Mouse (Mus musculus) layer of hippocampus, adult 2 months (tissue): ENCODE measurements around the gene Chrnb2. TPM values are rescaled to one million over a fixed set of nuclear protein-coding genes. Genes with fewer than 3 reads are reported as not detected.
A peak's percentile ranks its signal among the peaks of the same experiment; 100 is the strongest.
"Not testable (repeated sequence)": the region's sequence is repeated elsewhere in the genome, so short reads cannot be mapped to it uniquely, and the experiment has no call there.

Experiments used
- DNase-seq, 2 experiments: peaks; one replicate each; pipeline ENCODE4 v3.0.0; 2022; ENCODE audit warnings: low spot score in 2 of 2
- H3K27ac ChIP-seq: fragments of 200-600 bp; 2 replicates; pipeline ENCODE4 v1.8.1; 2022
- H3K4me3 ChIP-seq: fragments of 200-600 bp; 2 replicates; pipeline ENCODE4 v1.8.1; 2022; ENCODE audit warnings: mild to moderate bottlenecking
- CTCF ChIP-seq: fragments of 200-600 bp; conservative IDR thresholded peaks from 2 replicates; pipeline ENCODE4 v1.8.1; 2022; ENCODE audit warnings: antibody characterized with exemption, mild to moderate bottlenecking, moderate library complexity
- long read RNA-seq, 2 experiments: library from polyadenylated mRNA; stranded (forward); transcript quantifications; one replicate each; pipeline ENCODE4 v2.0.0; 2021; ENCODE audit warnings: borderline mapping rate in 2 of 2
- total RNA-seq, 2 experiments: library from RNA; stranded (reverse); gene quantifications; 2 replicates each; pipeline ENCODE4 v1.2.3; 2021

Chrnb2 gene
- 10 to 100 TPM; 29.6 to 30.9 TPM for total RNA-seq
- long read RNA-seq, experiment 1, full-length matches to known transcripts = 17 of 50 reads
- long read RNA-seq, experiment 1, partial matches to known transcripts = 22 of 50 reads
- long read RNA-seq, experiment 1, other reads (novel, unspliced or antisense) = 11 of 50 reads
- long read RNA-seq, experiment 2, full-length matches to known transcripts = 22 of 59 reads
- long read RNA-seq, experiment 2, partial matches to known transcripts = 34 of 59 reads
- long read RNA-seq, experiment 2, other reads (novel, unspliced or antisense) = 3 of 59 reads

- peak within 1 kb of the TSS; percentile 73 for H3K27ac ChIP-seq
Measured at GRCm38 (mm10) chr3:89764119-89764724, at the start of gene Chrnb2. TSS of gene Chrnb2 (minus strand) at chr3:89764632.

GRCm38 (mm10) chr3:89814051-89814450 lies 49.6 kb upstream of the Chrnb2 start:
- H3K27ac ChIP-seq = no peak overlapping the region
- DNase-seq = no peak
- no peak overlapping the region for H3K4me3 ChIP-seq
- TF ChIP-seq CTCF = no peak

More at GRCm38 (mm10) chr3:89764119-89764724, at the start of gene Chrnb2:
- peak; percentile 59 to 65 for DNase-seq
- H3K4me3 ChIP-seq = peak within 1 kb of the TSS; percentile 67
- no peak for TF ChIP-seq CTCF

DNA sequence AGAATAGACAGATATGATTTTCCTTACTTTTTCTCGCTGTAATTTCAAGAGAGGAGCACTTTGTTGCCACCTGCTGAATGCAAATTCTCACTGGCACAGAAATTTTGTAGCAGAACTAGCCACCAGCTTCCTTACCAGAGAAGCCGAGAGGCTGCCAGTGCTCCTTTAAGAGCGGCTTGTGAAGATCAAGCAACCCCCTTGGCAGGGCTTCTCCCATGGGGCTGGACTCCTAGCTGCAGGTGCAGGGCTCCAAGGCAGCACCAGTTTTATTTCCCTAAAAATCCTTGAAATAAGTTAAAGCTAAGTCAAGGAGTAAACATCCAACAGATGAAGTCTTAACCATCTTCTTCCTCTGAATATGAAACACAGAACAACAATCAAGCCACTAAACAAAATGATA lies 47.7 kb upstream of the Chrnb2 start:
- Histone ChIP-seq H3K4me3 (no peak overlapping the region), H3K27ac (no peak overlapping the region)
- TF ChIP-seq CTCF = no peak
- no peak for DNase-seq

DNA sequence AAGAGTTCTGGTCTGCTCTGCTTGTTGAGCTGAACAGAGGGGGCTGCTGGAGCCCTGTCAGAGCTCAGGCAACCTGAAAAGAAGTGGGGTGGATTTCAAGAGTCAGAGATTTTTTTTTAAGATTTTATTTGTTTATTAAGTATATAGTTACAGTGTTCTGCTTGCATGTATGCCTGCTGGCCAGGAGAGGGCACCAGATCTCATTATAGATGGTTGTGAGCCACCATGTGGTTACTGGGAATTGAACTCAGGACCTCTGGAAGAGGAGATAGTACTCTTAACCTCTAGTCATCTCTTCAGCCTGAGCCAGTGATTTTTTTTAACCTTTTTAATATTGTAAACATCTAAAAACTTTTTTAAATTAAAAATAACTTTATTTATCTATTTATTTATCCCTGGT lies 46.4 kb upstream of the Chrnb2 start:
- DNase-seq = no peak
- peak; percentile 70 for TF ChIP-seq CTCF
- no peak overlapping the region for H3K4me3 ChIP-seq
- no peak overlapping the region for H3K27ac ChIP-seq

DNA sequence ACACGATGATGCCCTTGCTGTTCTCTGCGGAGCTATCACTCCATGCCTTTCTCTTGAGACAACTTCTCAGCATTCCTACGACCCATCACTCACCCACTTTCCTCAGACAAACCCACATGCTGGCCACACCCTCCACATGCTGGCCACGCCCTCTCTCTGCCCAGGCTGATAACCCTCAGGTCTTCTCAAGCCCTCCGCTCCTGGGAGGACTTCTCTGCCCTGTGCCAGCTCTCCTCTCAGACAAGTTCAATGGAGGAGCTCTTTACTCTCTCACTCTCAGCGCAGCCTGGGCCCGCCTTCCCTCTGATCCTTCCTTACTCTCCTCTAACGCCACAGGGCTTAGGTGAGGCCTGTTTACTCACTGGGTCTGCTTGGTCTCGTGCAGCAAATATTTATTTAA lies 44.2 kb upstream of the Chrnb2 start:
- no peak overlapping the region for H3K27ac ChIP-seq
- no peak for DNase-seq

DNA sequence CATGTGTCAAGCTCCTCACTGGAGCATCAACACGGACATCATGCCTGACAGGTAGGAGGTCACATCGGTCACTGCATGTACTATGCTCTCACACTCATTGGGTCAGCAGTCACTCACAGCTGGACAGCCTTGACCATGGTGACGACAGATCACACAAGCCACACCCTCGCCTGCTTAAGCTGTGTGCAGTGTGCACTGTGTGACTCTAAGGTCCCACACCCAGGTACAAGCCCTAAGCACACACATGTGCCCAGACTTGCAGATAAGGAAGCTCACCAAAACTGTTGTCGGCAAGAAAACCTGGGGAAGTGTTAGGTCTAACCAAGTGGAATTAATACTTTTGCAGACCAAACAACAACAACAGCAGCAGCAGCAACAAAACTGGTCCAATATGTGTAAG lies 43.4 kb upstream of the Chrnb2 start:
- no peak for TF ChIP-seq CTCF
- H3K4me3 ChIP-seq = no peak overlapping the region
- no peak overlapping the region for H3K27ac ChIP-seq
- no peak for DNase-seq

More for the DNA sequence above, 44.2 kb upstream of the Chrnb2 start:
- TF ChIP-seq CTCF = no peak
- no peak overlapping the region for H3K4me3 ChIP-seq

DNA sequence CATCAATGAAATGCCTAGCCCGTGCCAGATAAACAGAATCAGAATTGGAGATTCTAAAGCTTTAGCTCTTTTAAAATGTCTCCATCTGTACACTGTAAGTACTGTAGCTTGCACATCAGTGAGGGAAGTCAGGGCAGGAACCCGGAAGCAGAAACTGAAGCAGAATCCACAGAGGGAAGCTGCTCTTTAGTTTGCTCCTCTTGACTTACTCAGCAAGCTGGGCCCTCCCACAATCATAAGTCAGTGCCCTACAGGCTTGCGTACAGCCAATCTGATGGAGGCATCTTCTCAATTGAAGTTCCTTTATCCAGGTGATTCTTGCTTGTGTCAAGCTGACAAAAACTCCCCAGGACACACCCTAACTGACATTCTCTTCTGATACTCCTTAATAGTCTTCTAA lies 42.7 kb upstream of the Chrnb2 start:
- DNase-seq = no peak
- no peak for TF ChIP-seq CTCF
- Histone ChIP-seq H3K4me3 (no peak overlapping the region), H3K27ac (no peak overlapping the region)

- TF ChIP-seq CTCF = peak; percentile 51
Measured at GRCm38 (mm10) chr3:89806751-89807150, 42.3 kb upstream of the Chrnb2 start.

DNA sequence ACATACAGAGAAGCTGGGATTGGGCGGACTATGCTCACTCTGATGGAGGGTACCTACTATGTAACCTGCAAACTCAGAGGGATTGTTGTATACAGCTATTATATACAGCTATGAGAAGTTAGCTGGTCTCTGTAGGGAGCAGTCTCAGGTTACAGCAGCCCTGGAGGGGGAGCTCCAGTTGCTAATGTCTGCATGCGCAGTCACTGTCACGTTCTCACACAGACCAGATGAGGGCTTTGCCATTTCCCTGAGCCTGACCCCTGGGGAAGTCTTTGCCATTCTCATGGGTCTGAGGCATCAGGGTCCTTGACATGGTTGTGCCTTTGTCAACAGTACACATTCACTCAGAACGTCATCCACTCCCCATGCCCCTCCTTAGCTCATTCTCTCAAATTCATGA lies 40.7 kb upstream of the Chrnb2 start:
- Histone ChIP-seq H3K27ac (no peak overlapping the region), H3K4me3 (no peak overlapping the region)
- no peak for DNase-seq
- no peak for TF ChIP-seq CTCF

More at GRCm38 (mm10) chr3:89806751-89807150, 42.3 kb upstream of the Chrnb2 start:
- H3K27ac ChIP-seq = no peak overlapping the region
- H3K4me3 ChIP-seq = no peak overlapping the region
- DNase-seq = no peak

GRCm38 (mm10) chr3:89802876-89803275 lies 38.4 kb upstream of the Chrnb2 start:
- H3K27ac ChIP-seq = no peak overlapping the region
- no peak for DNase-seq
- peak overlapping the region; percentile 34 for H3K4me3 ChIP-seq
- no peak for TF ChIP-seq CTCF

DNA sequence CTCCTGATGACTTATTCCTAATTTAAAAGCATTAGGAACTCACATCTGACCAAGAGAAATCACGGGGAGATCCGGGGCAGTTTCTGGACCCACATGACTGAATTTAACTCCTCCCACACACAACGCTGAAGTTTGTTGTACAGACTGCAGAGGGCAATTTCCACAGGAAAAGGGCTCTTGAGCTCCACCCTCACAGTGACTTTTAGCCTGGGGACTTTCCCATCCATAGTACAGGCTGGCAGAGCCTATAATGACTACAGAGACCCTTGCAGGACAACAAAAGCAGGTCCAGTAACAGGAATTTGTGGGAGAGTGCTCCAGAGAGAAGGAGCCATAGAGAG lies 37.0 kb upstream of the Chrnb2 start:
- TF ChIP-seq CTCF = no peak
- no peak for DNase-seq
- no peak overlapping the region for H3K27ac ChIP-seq
- no peak overlapping the region for H3K4me3 ChIP-seq

DNA sequence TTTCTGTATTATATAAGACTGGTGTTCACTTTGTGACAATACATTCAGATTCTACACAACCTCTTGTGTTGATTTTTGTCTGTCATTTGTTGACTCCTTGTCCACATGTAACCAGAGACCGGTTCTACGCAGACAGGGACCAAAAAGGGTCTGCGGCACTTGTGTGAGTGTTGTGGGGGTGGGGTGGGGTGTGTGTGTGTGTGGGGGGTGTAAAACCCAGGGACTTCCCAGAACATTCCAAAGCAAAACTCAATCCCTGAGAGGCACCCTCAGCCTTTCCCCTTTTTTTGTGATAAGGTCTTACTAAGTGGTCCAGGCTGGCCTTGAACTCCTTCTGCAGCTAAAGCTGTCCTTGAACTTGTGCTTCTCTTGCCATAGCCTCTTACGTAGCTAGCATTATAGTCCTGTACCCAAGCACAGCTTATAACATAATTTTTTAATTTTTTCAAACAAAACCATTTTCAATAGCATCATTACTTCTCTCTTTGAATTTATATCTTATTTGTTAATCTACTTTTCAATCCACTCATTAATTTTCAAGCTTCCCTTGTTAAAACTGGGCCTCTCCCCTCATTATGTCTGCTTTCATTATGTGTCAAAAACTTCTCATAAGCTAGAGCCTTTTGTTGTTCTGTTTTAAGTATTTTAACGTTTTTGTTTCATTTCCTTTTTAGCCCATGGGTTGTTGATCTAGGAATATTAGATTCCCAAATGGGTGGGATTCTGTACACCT lies 36.5 kb upstream of the Chrnb2 start:
- no peak overlapping the region for H3K27ac ChIP-seq
- H3K4me3 ChIP-seq = no peak overlapping the region
- DNase-seq = no peak
- TF ChIP-seq CTCF = no peak

DNA sequence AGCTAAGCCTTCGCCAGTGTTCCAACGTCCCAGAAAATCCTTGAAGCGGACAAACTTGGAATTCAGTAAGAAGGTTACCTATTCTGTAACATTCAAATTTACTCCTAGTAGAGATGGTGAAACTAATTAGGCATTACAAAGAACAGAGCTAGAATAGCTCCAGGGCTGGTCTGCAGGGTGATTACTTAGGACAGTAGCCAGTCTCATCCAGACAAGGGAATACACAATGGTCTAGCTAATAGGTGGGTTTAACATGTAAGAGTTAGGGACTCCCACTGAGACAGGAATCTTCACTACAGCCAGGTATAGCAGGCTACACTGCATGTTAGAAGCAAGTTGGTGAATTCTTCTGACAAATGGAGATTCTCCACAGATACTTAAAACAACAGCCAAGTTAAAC lies 35.6 kb upstream of the Chrnb2 start:
- not testable (repeated sequence) for H3K27ac ChIP-seq, DNase-seq, H3K4me3 ChIP-seq
